Mouse (Mus musculus) limb, embryonic 10.5 days (tissue): ENCODE measurements at regions not wholly inside any gene's neighbourhood (a gene's known extent, or its start where the extent isn't known, plus 50 kb on each side); places are given as distances from the start of the nearest gene placed in this dataset.
A peak's percentile ranks its signal among the peaks of the same experiment; 100 is the strongest.

ENCODE experiments used
- DNase-seq: peaks from one replicate; pipeline ENCODE4 v3.0.0-alpha.2; 2017; ENCODE audit warnings: low spot score
- H3K27ac ChIP-seq: fragments of 300-500 bp; sonication (generic); 2 replicates; pipeline ENCODE4 v1.5.1; 2016; ENCODE audit warnings: mild to moderate bottlenecking
- H3K27me3 ChIP-seq: fragments of 300-500 bp; sonication (generic); 2 replicates; pipeline ENCODE4 v1.6.1; 2016; ENCODE audit warnings: low read depth, mild to moderate bottlenecking; ENCODE audit not compliant: poor library complexity, severe bottlenecking
- H3K36me3 ChIP-seq: fragments of 300-500 bp; sonication (generic); 2 replicates; pipeline ENCODE4 v1.6.1; 2016; ENCODE audit warnings: mild to moderate bottlenecking, moderate library complexity
- H3K4me1 ChIP-seq: fragments of 300-500 bp; sonication (generic); 2 replicates; pipeline ENCODE4 v1.6.1; 2016
- H3K4me3 ChIP-seq: fragments of 300-500 bp; sonication (generic); 2 replicates; pipeline ENCODE4 v1.5.1; 2016; ENCODE audit warnings: mild to moderate bottlenecking, moderate library complexity
- H3K9me3 ChIP-seq: fragments of 300-500 bp; sonication (generic); replicated peaks from 2 replicates; pipeline ENCODE4 v1.6.1; 2016; ENCODE audit warnings: mild to moderate bottlenecking
- WGBS: fragments of 180-500 bp; shearing (Covaris S2); methylation state at CpG from one replicate; pipeline ENCODE4 v1.1.7; 2016; 5-methylcytosine and 5-hydroxymethylcytosine counted together

DNA sequence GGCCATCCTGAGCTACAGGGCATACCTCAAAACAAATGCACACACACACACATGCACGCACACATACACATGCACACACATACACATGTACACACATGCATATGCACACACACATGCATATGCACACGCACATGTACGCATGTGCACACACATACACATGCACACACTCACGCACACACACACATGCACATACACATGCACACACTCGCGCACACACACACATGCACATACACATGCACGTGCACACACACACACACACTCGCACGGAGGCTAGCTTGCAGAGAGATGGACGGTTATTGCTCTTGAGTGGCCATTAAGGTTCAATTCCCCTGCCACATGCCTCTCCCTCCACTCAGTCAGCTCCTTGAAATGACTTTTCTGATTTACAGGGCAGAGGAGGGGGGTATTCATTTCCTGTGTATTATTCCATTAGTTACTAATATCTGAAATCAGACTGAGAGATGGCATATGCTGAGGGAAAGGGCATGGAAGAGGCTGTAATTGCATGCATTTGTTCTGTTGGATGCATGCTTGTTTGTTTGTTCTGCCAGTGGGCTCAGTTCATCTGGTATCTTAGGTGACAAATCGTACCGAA is 111.5 kb upstream of the Ssbp2 start:
- no peak overlapping the region for H3K4me3 ChIP-seq
- WGBS = 89% methylated on average over 12 of the region's 12 CpGs
- H3K27me3 ChIP-seq = no peaks in the 10 kb centered on the region
- no peaks in the 10 kb centered on the region for H3K4me1 ChIP-seq
- H3K36me3 ChIP-seq = no peaks in the 10 kb centered on the region
- H3K9me3 ChIP-seq = no peaks in the 10 kb centered on the region
- no peak overlapping the region for H3K27ac ChIP-seq
- no peak for DNase-seq

- no peak overlapping the region for H3K27ac ChIP-seq
- H3K9me3 ChIP-seq = no peaks in the 10 kb centered on the region
- no peaks in the 10 kb centered on the region for H3K27me3 ChIP-seq
- 76% methylated on average over 8 of the region's 8 CpGs for WGBS
- DNase-seq = no peak
- no peaks in the 10 kb centered on the region for H3K4me1 ChIP-seq
- no peak overlapping the region for H3K4me3 ChIP-seq
- H3K36me3 ChIP-seq = no peaks in the 10 kb centered on the region
Measured at GRCm38 (mm10) chr13:91352311-91352710, 107.8 kb upstream of the Ssbp2 start.

DNA sequence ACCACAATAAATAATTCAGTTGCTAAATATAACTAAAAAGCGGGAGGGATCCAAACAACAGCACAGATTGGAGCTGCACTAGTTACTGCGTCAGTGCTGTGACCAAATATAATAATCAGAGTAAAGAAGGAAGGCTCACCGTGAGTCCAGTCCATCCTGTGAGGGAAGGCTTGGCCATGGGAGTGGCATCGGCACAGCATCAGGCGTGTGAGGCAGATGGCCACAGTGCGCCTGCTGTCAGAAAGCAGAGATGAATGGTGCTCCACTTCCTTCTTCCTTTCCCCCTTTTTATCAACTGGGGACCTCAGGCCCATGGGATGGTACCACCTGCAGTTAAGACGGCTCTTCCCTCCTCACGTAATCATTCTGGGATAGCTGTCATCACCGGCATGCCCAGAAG is 103.6 kb upstream of the Ssbp2 start:
- H3K4me1 ChIP-seq = no peaks in the 10 kb centered on the region
- DNase-seq = no peak
- no peak overlapping the region for H3K4me3 ChIP-seq
- H3K27me3 ChIP-seq = no peaks in the 10 kb centered on the region
- WGBS = 87% methylated on average over 9 of the region's 9 CpGs
- H3K36me3 ChIP-seq = no peaks in the 10 kb centered on the region
- no peaks in the 10 kb centered on the region for H3K9me3 ChIP-seq
- no peak overlapping the region for H3K27ac ChIP-seq

DNA sequence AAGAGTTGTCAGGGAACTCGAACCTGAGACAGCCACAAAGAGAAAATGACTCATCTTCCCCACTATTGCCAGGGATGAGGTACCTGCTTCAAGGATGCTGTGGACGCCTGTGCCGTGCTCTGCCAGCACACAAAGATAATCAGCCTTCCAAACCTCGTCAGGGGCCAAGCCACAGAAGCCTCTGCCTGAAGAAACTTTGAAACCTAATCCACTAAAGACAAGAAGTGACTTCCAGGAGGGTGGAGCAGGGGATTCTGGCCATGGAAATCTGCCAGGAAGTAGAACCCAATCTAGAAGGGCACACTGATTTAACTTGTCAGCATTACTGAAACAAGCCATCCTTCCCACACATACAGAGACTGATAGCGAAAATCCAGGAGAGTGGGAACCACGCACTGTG is 100.0 kb upstream of the Ssbp2 start:
- Histone ChIP-seq H3K27me3 (no peaks in the 10 kb centered on the region), H3K9me3 (no peaks in the 10 kb centered on the region), H3K4me3 (no peak overlapping the region), H3K36me3 (no peaks in the 10 kb centered on the region), H3K27ac (no peak overlapping the region), H3K4me1 (peaks cover under 1% of the 10 kb centered on the region; the same call in 1 of the 2 replicates)
- DNase-seq = no peak
- 82% methylated on average over 6 of the region's 6 CpGs for WGBS

- Histone ChIP-seq H3K9me3 (no peaks in the 10 kb centered on the region), H3K36me3 (no peaks in the 10 kb centered on the region), H3K27me3 (no peaks in the 10 kb centered on the region), H3K4me3 (no peak overlapping the region), H3K27ac (peak overlapping the region; percentile 67; the same call in 1 of the 2 replicates), H3K4me1 (peaks cover 30% of the 10 kb centered on the region)
- DNase-seq = no peak
- 84% methylated on average over 2 of the region's 2 CpGs for WGBS
Measured at GRCm38 (mm10) chr13:91365270-91365952, 94.7 kb upstream of the Ssbp2 start.

GRCm38 (mm10) chr13:91366540-91366939 is 93.5 kb upstream of the Ssbp2 start:
- Histone ChIP-seq H3K4me3 (no peak overlapping the region), H3K4me1 (peaks cover 41% of the 10 kb centered on the region), H3K27ac (no peak overlapping the region), H3K9me3 (no peaks in the 10 kb centered on the region), H3K36me3 (no peaks in the 10 kb centered on the region), H3K27me3 (no peaks in the 10 kb centered on the region)
- WGBS = 84% methylated on average over 4 of the region's 4 CpGs
- no peak for DNase-seq

- DNase-seq = no peak
- WGBS = 59% methylated on average over 7 of the region's 7 CpGs
- no peak overlapping the region for H3K4me3 ChIP-seq
- no peaks in the 10 kb centered on the region for H3K36me3 ChIP-seq
- no peaks in the 10 kb centered on the region for H3K9me3 ChIP-seq
- H3K27me3 ChIP-seq = no peaks in the 10 kb centered on the region
- peak overlapping the region; percentile 30; the same call in 1 of the 2 replicates for H3K27ac ChIP-seq
- H3K4me1 ChIP-seq = peaks cover 56% of the 10 kb centered on the region
Measured at GRCm38 (mm10) chr13:91367896-91368556, 92.1 kb upstream of the Ssbp2 start.

DNA sequence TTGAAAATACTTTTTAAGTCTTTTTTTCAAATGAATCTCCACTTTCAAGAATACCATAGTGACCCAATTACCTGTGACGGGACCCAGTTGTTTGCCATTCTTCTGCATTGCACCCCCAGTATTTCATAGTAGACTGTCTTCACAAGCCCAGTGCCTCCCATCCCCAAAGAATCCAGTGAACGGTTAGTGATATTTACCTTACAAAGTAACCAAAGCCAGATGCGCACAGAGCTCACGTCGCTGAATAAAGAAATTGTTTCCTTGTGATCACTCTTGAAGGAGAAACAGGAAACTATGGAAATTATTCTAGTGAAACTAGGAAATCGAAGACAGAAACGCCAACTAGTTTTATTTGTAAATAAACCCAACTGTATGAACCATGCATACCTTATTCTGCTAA is 91.4 kb upstream of the Ssbp2 start:
- peaks cover 62% of the 10 kb centered on the region for H3K4me1 ChIP-seq
- DNase-seq = no peak
- H3K27me3 ChIP-seq = no peaks in the 10 kb centered on the region
- peak overlapping the region; percentile 99 for H3K27ac ChIP-seq
- WGBS = 66% methylated on average over 7 of the region's 7 CpGs
- no peak overlapping the region for H3K4me3 ChIP-seq
- no peaks in the 10 kb centered on the region for H3K36me3 ChIP-seq
- H3K9me3 ChIP-seq = no peaks in the 10 kb centered on the region

- H3K27ac ChIP-seq = peak overlapping the region; percentile 99
- H3K4me3 ChIP-seq = peak overlapping the region; percentile 54
- no peaks in the 10 kb centered on the region for H3K27me3 ChIP-seq
- 22% methylated on average over 3 of the region's 3 CpGs for WGBS
- peaks cover 76% of the 10 kb centered on the region for H3K4me1 ChIP-seq
- H3K9me3 ChIP-seq = no peaks in the 10 kb centered on the region
- H3K36me3 ChIP-seq = no peaks in the 10 kb centered on the region
- DNase-seq = no peak
Measured at GRCm38 (mm10) chr13:91370021-91370420, 90.1 kb upstream of the Ssbp2 start.

GRCm38 (mm10) chr13:91370441-91370840 is 89.6 kb upstream of the Ssbp2 start:
- peak overlapping the region; percentile 99 for H3K27ac ChIP-seq
- WGBS = 2% methylated on average over 11 of the region's 11 CpGs
- H3K4me3 ChIP-seq = peak overlapping the region; percentile 54
- no peaks in the 10 kb centered on the region for H3K27me3 ChIP-seq
- H3K36me3 ChIP-seq = no peaks in the 10 kb centered on the region
- no peaks in the 10 kb centered on the region for H3K9me3 ChIP-seq
- peaks cover 76% of the 10 kb centered on the region for H3K4me1 ChIP-seq
- DNase-seq = peak; percentile 68

DNA sequence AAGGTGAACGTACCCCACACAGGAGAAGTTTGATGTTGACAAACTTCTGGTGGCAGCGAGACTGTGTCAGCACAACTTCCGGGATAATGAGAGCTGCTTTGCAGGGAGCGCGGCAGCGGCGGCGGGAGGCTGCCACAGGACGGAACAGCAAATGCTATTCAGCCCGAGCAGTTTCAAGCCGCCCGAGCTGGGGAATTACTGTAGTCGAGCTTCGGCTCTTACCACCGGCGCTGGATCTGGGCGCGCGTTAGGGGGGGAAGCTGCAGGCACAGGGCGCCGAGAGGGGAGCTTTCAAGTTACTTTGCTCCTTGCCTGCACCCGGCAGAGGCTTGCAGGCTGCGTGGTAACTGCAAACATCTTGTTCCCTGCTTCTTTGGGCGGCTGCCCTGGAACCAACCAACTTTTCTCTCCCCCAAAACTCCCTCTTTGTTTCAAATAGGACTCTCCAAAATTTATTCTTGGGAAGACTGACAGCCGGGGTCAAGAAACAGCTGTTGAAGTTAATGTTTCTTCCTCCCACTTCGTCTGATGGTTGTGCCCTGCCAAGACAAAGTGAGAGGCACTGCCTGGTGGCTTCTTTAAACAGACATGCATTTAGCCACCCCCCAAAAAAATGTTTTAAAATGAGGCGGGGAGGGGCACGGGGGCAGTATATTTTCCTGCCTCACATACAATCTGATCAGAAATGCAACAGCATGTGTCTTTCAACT is 89.0 kb upstream of the Ssbp2 start:
- H3K4me1 ChIP-seq = peaks cover 74% of the 10 kb centered on the region

DNA sequence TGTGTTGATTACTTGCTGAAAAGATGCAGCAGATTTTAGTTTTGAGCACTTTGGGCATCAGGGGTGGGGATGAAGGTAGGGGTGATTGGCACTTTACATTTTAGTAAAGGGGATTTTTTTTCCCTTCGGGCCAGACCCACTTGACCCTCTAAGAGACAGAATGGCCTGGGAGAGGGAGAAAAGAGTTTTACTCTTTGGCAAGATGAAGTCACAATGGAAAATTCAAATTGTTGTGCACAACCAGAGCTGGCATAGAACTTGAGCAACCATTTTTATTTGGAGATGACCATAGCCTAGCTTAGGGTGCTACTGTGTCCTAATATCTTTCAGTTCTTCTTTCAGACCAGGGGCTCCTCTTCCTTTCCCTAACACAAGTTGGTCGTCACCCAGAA is 88.5 kb upstream of the Ssbp2 start:
- no peak for DNase-seq

More for the DNA sequence above, 89.0 kb upstream of the Ssbp2 start:
- Histone ChIP-seq H3K27ac (peak overlapping the region; percentile 99), H3K9me3 (no peaks in the 10 kb centered on the region), H3K4me3 (peak overlapping the region; percentile 54), H3K36me3 (no peaks in the 10 kb centered on the region), H3K27me3 (no peaks in the 10 kb centered on the region)
- 1% methylated on average over 28 of the region's 28 CpGs for WGBS
- peak; percentile 98 for DNase-seq

More for the DNA sequence above, 88.5 kb upstream of the Ssbp2 start:
- Histone ChIP-seq H3K36me3 (no peaks in the 10 kb centered on the region), H3K27ac (peak overlapping the region; percentile 99), H3K4me1 (peaks cover 74% of the 10 kb centered on the region), H3K27me3 (no peaks in the 10 kb centered on the region), H3K4me3 (peak overlapping the region; percentile 54), H3K9me3 (no peaks in the 10 kb centered on the region)
- WGBS = 46% methylated on average over 2 of the region's 2 CpGs
